16 mouse cellular contexts compared by ENCODE assay signal in the genomic region with DNA sequence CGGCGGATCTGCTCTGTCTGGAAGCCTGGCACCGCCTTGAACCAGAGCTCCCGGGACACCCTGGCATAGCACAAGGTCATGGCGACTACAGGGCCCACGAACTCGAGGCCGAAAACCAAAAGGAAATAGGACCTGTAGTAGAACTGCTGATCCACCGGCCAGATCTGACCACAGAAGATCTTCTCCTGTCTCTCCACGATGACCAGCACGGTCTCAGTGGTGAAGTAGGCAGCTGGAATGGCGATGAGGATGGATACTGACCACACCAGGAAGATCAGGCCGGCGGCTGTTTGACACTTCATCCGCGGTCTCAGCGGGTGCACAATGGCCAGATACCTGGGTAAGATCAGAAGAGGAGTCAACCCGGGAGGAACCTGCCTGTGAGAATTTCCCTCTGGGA.
"Had no signal": no experiment of that assay in that cellular context is flagged by ENCODE, and none has a peak within 500 bp of the region (broad histone marks: within the 10 kb centered on the region; RNA-seq: fewer than 3 reads in every experiment).

No protein-coding gene starts in this region.

- H3K27me3 ChIP-seq: limb, embryonic 13.5 days; midbrain, embryonic 12.5 days; neural tube, embryonic 13.5 days had no signal

- H3K27ac ChIP-seq: layer of hippocampus, adult 2 months; limb, embryonic 13.5 days; midbrain, embryonic 12.5 days; neural tube, embryonic 13.5 days had no signal

- H3K9me3 ChIP-seq: limb, embryonic 13.5 days; midbrain, embryonic 12.5 days; neural tube, embryonic 13.5 days had no signal

- ATAC-seq: lung, postnatal 0 days; midbrain, embryonic 16.5 days had no signal

- H3K36me3 ChIP-seq: limb, embryonic 13.5 days; midbrain, embryonic 12.5 days had no signal

- DNase-seq: kidney, adult 18-20 months; kidney, postnatal 10 days; kidney, postnatal 4 days; left cerebral cortex, postnatal 4 days; lung, postnatal 4 days; retina, postnatal 1 day; right cerebral cortex, postnatal 4 days; spleen, adult 18-20 months; thymus, adult 2 months; thymus, postnatal 25 days had no signal

- H3K4me1 ChIP-seq: midbrain, embryonic 12.5 days had no signal

- H3K9ac ChIP-seq: limb, embryonic 13.5 days; midbrain, embryonic 12.5 days; neural tube, embryonic 13.5 days had no signal

- H3K4me2 ChIP-seq: limb, embryonic 13.5 days; midbrain, embryonic 12.5 days; neural tube, embryonic 13.5 days had no signal

- H3K4me3 ChIP-seq: layer of hippocampus, adult 2 months; limb, embryonic 13.5 days; midbrain, embryonic 12.5 days; neural tube, embryonic 13.5 days had no signal
